Mouse (Mus musculus) hindbrain, embryonic 10.5 days (tissue): ENCODE results near the gene Lpin2. TPM values are rescaled to one million over a fixed set of nuclear protein-coding genes. Genes with fewer than 3 reads are reported as not detected.

Experiments
- DNase-seq: peaks from one replicate; pipeline ENCODE4 v3.0.0-alpha.2; 2017; ENCODE audit warnings: low spot score
- H3K27ac ChIP-seq: fragments of 300-500 bp; sonication (generic); 2 replicates; pipeline ENCODE4 v1.5.1; 2016; ENCODE audit warnings: mild to moderate bottlenecking, moderate library complexity
- H3K27me3 ChIP-seq: fragments of 300-500 bp; sonication (generic); 2 replicates; pipeline ENCODE4 v1.6.1; 2016; ENCODE audit warnings: mild to moderate bottlenecking; ENCODE audit not compliant: poor library complexity, insufficient read depth, severe bottlenecking
- H3K36me3 ChIP-seq: fragments of 300-500 bp; sonication (generic); 2 replicates; pipeline ENCODE4 v1.6.1; 2016; ENCODE audit warnings: mild to moderate bottlenecking, moderate library complexity
- H3K4me1 ChIP-seq: fragments of 300-500 bp; sonication (generic); replicated peaks from 2 replicates; pipeline ENCODE4 v1.6.1; 2016; ENCODE audit warnings: mild to moderate bottlenecking
- H3K4me3 ChIP-seq: fragments of 300-500 bp; sonication (generic); 2 replicates; pipeline ENCODE4 v1.5.1; 2016; ENCODE audit warnings: mild to moderate bottlenecking, moderate library complexity
- H3K9me3 ChIP-seq: fragments of 300-500 bp; sonication (generic); 2 replicates; pipeline ENCODE4 v1.6.1; 2016; ENCODE audit warnings: mild to moderate bottlenecking, moderate library complexity
- WGBS: fragments of 180-500 bp; shearing (Covaris S2); methylation state at CpG from one replicate; pipeline ENCODE4 v1.1.7; 2016; 5-methylcytosine and 5-hydroxymethylcytosine counted together
- polyA plus RNA-seq: library from polyadenylated mRNA; unstranded; fragments of >200 nt; fragmentation: Nextera tagmentation; extraction: Ambion mirVana; gene quantifications from 2 replicates; pipeline ENCODE4 v1.2.1, GENCODE M21; 2016

Gene Lpin2
- polyA plus RNA-seq, 1 experiment from 2014 or later = 31.1 TPM

GRCm38 (mm10) chr17:71265336-71266051 lies 83.1 kb downstream of the Lpin2 start:
- no peak for DNase-seq
- 74% methylated on average over 5 of the region's 5 CpGs for WGBS
- Histone ChIP-seq H3K27ac (no peak overlapping the region), H3K27me3 (no peaks in the 10 kb centered on the region), H3K4me3 (no peak overlapping the region), H3K9me3 (no peaks in the 10 kb centered on the region), H3K36me3 (no peaks in the 10 kb centered on the region), H3K4me1 (0 out of 2 replicates have a peak, but pooled peaks cover 3% of the 10 kb centered on the region)

- no peak overlapping the region; the same call in 1 of the 2 replicates for H3K27ac ChIP-seq
- H3K4me3 ChIP-seq = no peak overlapping the region
- 90% methylated on average over 8 of the region's 8 CpGs for WGBS
- DNase-seq = no peak
- peaks cover 9% of the 10 kb centered on the region for H3K36me3 ChIP-seq
- H3K4me1 ChIP-seq = 0 out of 2 replicates have a peak, but pooled peaks cover 3% of the 10 kb centered on the region
- no peaks in the 10 kb centered on the region for H3K27me3 ChIP-seq
- H3K9me3 ChIP-seq = no peaks in the 10 kb centered on the region
These were observed 85.0 kb downstream of the Lpin2 start for GRCm38 (mm10) chr17:71267374-71267773.

GRCm38 (mm10) chr17:71268152-71268551 lies 85.8 kb downstream of the Lpin2 start:
- H3K36me3 ChIP-seq = peaks cover 16% of the 10 kb centered on the region

GRCm38 (mm10) chr17:71268599-71268998 lies 86.2 kb downstream of the Lpin2 start:
- no peak overlapping the region for H3K4me3 ChIP-seq
- H3K36me3 ChIP-seq = peaks cover 20% of the 10 kb centered on the region
- no peaks in the 10 kb centered on the region for H3K9me3 ChIP-seq
- 0 out of 2 replicates have a peak, but pooled peaks cover 3% of the 10 kb centered on the region for H3K4me1 ChIP-seq
- WGBS = 90% methylated on average over 3 of the region's 3 CpGs
- DNase-seq = no peak
- no peaks in the 10 kb centered on the region for H3K27me3 ChIP-seq
- H3K27ac ChIP-seq = no peak overlapping the region

More at GRCm38 (mm10) chr17:71268152-71268551, 85.8 kb downstream of the Lpin2 start:
- H3K9me3 ChIP-seq = no peaks in the 10 kb centered on the region
- no peak overlapping the region for H3K4me3 ChIP-seq
- H3K4me1 ChIP-seq = 0 out of 2 replicates have a peak, but pooled peaks cover 3% of the 10 kb centered on the region
- no peak for DNase-seq
- H3K27ac ChIP-seq = no peak overlapping the region
- H3K27me3 ChIP-seq = no peaks in the 10 kb centered on the region
- WGBS = 90% methylated on average over 10 of the region's 10 CpGs

- H3K27ac ChIP-seq = no peak overlapping the region
- no peaks in the 10 kb centered on the region for H3K4me1 ChIP-seq
- 93% methylated on average over 12 of the region's 12 CpGs for WGBS
- no peaks in the 10 kb centered on the region for H3K9me3 ChIP-seq
- peaks cover 44% of the 10 kb centered on the region for H3K36me3 ChIP-seq
- H3K4me3 ChIP-seq = no peak overlapping the region
- no peaks in the 10 kb centered on the region for H3K27me3 ChIP-seq
- DNase-seq = no peak
These were observed 91.5 kb downstream of the Lpin2 start for GRCm38 (mm10) chr17:71273901-71274300.

- Histone ChIP-seq H3K27ac (no peak overlapping the region), H3K36me3 (peaks cover 58% of the 10 kb centered on the region), H3K9me3 (no peaks in the 10 kb centered on the region), H3K4me3 (no peak overlapping the region), H3K27me3 (no peaks in the 10 kb centered on the region), H3K4me1 (no peaks in the 10 kb centered on the region)
- WGBS = 91% methylated on average over 10 of the region's 10 CpGs
- no peak for DNase-seq
These were observed 94.4 kb downstream of the Lpin2 start for GRCm38 (mm10) chr17:71276771-71277170.

- Histone ChIP-seq H3K4me1 (no peaks in the 10 kb centered on the region), H3K9me3 (no peaks in the 10 kb centered on the region), H3K27me3 (no peaks in the 10 kb centered on the region), H3K27ac (no peak overlapping the region), H3K4me3 (no peak overlapping the region), H3K36me3 (peaks cover 48% of the 10 kb centered on the region)
- WGBS = 89% methylated on average over 6 of the region's 6 CpGs
- no peak for DNase-seq
These were observed 95.5 kb downstream of the Lpin2 start for GRCm38 (mm10) chr17:71277701-71278491.

GRCm38 (mm10) chr17:71282716-71283115 lies 100.4 kb downstream of the Lpin2 start:
- Histone ChIP-seq H3K9me3 (no peaks in the 10 kb centered on the region), H3K4me1 (peaks cover 11% of the 10 kb centered on the region; the same call in 1 of the 2 replicates), H3K27me3 (no peaks in the 10 kb centered on the region), H3K27ac (no peak overlapping the region), H3K4me3 (no peak overlapping the region), H3K36me3 (peaks cover 21% of the 10 kb centered on the region)
- WGBS = 89% methylated on average over 9 of the region's 9 CpGs
- DNase-seq = no peak

GRCm38 (mm10) chr17:71283237-71283636 lies 100.9 kb downstream of the Lpin2 start:
- H3K27me3 ChIP-seq = no peaks in the 10 kb centered on the region
- H3K27ac ChIP-seq = no peak overlapping the region
- no peak for DNase-seq
- H3K4me3 ChIP-seq = no peak overlapping the region
- peaks cover 11% of the 10 kb centered on the region; the same call in 1 of the 2 replicates for H3K4me1 ChIP-seq
- no peaks in the 10 kb centered on the region for H3K9me3 ChIP-seq
- peaks cover 21% of the 10 kb centered on the region for H3K36me3 ChIP-seq
- WGBS = 94% methylated on average over 4 of the region's 4 CpGs

GRCm38 (mm10) chr17:71284890-71285289 lies 102.5 kb downstream of the Lpin2 start:
- Histone ChIP-seq H3K4me3 (no peak overlapping the region), H3K36me3 (peaks cover 8% of the 10 kb centered on the region; the same call in 1 of the 2 replicates), H3K4me1 (peaks cover 11% of the 10 kb centered on the region; the same call in 1 of the 2 replicates), H3K27me3 (no peaks in the 10 kb centered on the region), H3K27ac (no peak overlapping the region), H3K9me3 (no peaks in the 10 kb centered on the region)
- no peak for DNase-seq
- 80% methylated on average over 6 of the region's 6 CpGs for WGBS

GRCm38 (mm10) chr17:71285929-71286328 lies 103.6 kb downstream of the Lpin2 start:
- H3K27ac ChIP-seq = no peak overlapping the region
- WGBS = 72% methylated on average over 6 of the region's 6 CpGs
- H3K36me3 ChIP-seq = no peaks in the 10 kb centered on the region

GRCm38 (mm10) chr17:71287586-71287985 lies 105.2 kb downstream of the Lpin2 start:
- H3K4me3 ChIP-seq = no peak overlapping the region
- H3K36me3 ChIP-seq = no peaks in the 10 kb centered on the region
- no peak overlapping the region for H3K27ac ChIP-seq
- 98% methylated on average over 7 of the region's 7 CpGs for WGBS
- peaks cover 11% of the 10 kb centered on the region; the same call in 1 of the 2 replicates for H3K4me1 ChIP-seq
- H3K27me3 ChIP-seq = no peaks in the 10 kb centered on the region
- no peak for DNase-seq
- no peaks in the 10 kb centered on the region for H3K9me3 ChIP-seq

More at GRCm38 (mm10) chr17:71285929-71286328, 103.6 kb downstream of the Lpin2 start:
- peaks cover 11% of the 10 kb centered on the region; the same call in 1 of the 2 replicates for H3K4me1 ChIP-seq
- no peaks in the 10 kb centered on the region for H3K9me3 ChIP-seq
- H3K4me3 ChIP-seq = no peak overlapping the region
- no peaks in the 10 kb centered on the region for H3K27me3 ChIP-seq
- DNase-seq = no peak
